Mouse (Mus musculus) common myeloid progenitor, adult 5-6 weeks (primary cell): ENCODE data around the gene Wfdc21. TPM values are rescaled to one million over a fixed set of nuclear protein-coding genes. Genes with fewer than 3 reads are reported as not detected.

Experiments used
- ATAC-seq: replicated peaks from 2 replicates; pipeline ENCODE4 v1.8.0; 2016; ENCODE audit warnings: low read depth, mild to moderate bottlenecking, moderate TSS enrichment, inconsistent platforms; ENCODE audit not compliant: poor library complexity, severe bottlenecking
- total RNA-seq: library from RNA; stranded (forward); fragments of 200-1000, 187-1606 nt; gene quantifications from 2 replicates; pipeline ENCODE4 v1.2.3, GENCODE M21; 2017

Wfdc21 gene
- 16.8 and 17.2 TPM in 2 replicates for total RNA-seq

- no peak for ATAC-seq
Measured at GRCm38 (mm10) chr11:83746681-83747080, at the start of gene Wfdc21. Gene Wfdc21 (plus strand): TSS chr11:83746940.

- ATAC-seq: peak; percentile 60
Measured at GRCm38 (mm10) chr11:83703705-83704104, 43.0 kb upstream of the Wfdc21 start, which contains the start of gene Wfdc17. Gene Wfdc17 (plus strand): TSS chr11:83703991.

- no peak for ATAC-seq
Measured at GRCm38 (mm10) chr11:83708715-83709114, 38.0 kb upstream of the Wfdc21 start, which contains the start of gene Wfdc18. Gene Wfdc18 (plus strand): TSS chr11:83709015.

- ATAC-seq: no peak
Measured at GRCm38 (mm10) chr11:83709683-83710082, 37.1 kb upstream of the Wfdc21 start.

GRCm38 (mm10) chr11:83712671-83713070 lies 34.1 kb upstream of the Wfdc21 start:
- no peak for ATAC-seq

GRCm38 (mm10) chr11:83713925-83714324 lies 32.8 kb upstream of the Wfdc21 start:
- peak; percentile 39; the same call in 1 of the 2 replicates for ATAC-seq

- ATAC-seq: no peak
Measured at GRCm38 (mm10) chr11:83717042-83717665, 29.6 kb upstream of the Wfdc21 start.

- ATAC-seq: no peak
Measured at GRCm38 (mm10) chr11:83720766-83721165, 26.0 kb upstream of the Wfdc21 start.

- ATAC-seq: peak; percentile 68
Measured at GRCm38 (mm10) chr11:83728757-83729432, 17.8 kb upstream of the Wfdc21 start.

GRCm38 (mm10) chr11:83731116-83731515 lies 15.6 kb upstream of the Wfdc21 start:
- ATAC-seq: no peak

GRCm38 (mm10) chr11:83733071-83733640 lies 13.6 kb upstream of the Wfdc21 start:
- ATAC-seq: no peak

GRCm38 (mm10) chr11:83734215-83734614 lies 12.5 kb upstream of the Wfdc21 start:
- ATAC-seq: no peak

GRCm38 (mm10) chr11:83735881-83736280 lies 10.9 kb upstream of the Wfdc21 start:
- ATAC-seq: 0 out of 2 replicates have a peak, but pooled peaks have one; percentile 24

- ATAC-seq: peak; percentile 58
Measured at GRCm38 (mm10) chr11:83737109-83737558, 9.6 kb upstream of the Wfdc21 start.

- peak; percentile 70 for ATAC-seq
Measured at GRCm38 (mm10) chr11:83739241-83739640, 7.5 kb upstream of the Wfdc21 start.

GRCm38 (mm10) chr11:83740443-83740991 lies 6.2 kb upstream of the Wfdc21 start:
- no peak for ATAC-seq

GRCm38 (mm10) chr11:83741841-83742240 lies 4.9 kb upstream of the Wfdc21 start:
- no peak for ATAC-seq

- ATAC-seq: no peak
Measured at GRCm38 (mm10) chr11:83742731-83743355, 3.9 kb upstream of the Wfdc21 start.

- ATAC-seq: no peak
Measured at GRCm38 (mm10) chr11:83743525-83743924, 3.2 kb upstream of the Wfdc21 start.

GRCm38 (mm10) chr11:83746152-83746551 lies 588 bp upstream of the Wfdc21 start:
- no peak for ATAC-seq
